Mouse (Mus musculus) 416B (cell line): Measurements from ENCODE around the gene Nphp1.

Source experiments
- DNase-seq: peaks from one replicate; pipeline ENCODE4 v3.0.0; 2011; ENCODE audit warnings: low read depth

Nphp1 gene

GRCm38 (mm10) chr2:127788440-127789116 lies at the start of gene Nphp1:
Nphp1 (minus strand) TSS chr2:127788897.
- DNase-seq: peak; percentile 84

GRCm38 (mm10) chr2:127832833-127833190 lies 44.1 kb upstream of the Nphp1 start:
- peak; percentile 85 for DNase-seq

- no peak for DNase-seq
Measured at GRCm38 (mm10) chr2:127832103-127832832, 43.6 kb upstream of the Nphp1 start.

GRCm38 (mm10) chr2:127831401-127832102 lies 42.9 kb upstream of the Nphp1 start, which contains the start of gene Bub1:
Bub1 (minus strand) TSS chr2:127831865.
- DNase-seq: peak; percentile 92

- DNase-seq: peak; percentile 93
Measured at GRCm38 (mm10) chr2:127791919-127792603, 3.4 kb upstream of the Nphp1 start, which contains the start of gene Mtln. Mtln (minus strand) TSS chr2:127792488.

- DNase-seq: peak; percentile 4
Measured at GRCm38 (mm10) chr2:127789651-127790270, 1.1 kb upstream of the Nphp1 start.

GRCm38 (mm10) chr2:127789138-127789537 lies 441 bp upstream of the Nphp1 start:
- DNase-seq: no peak

GRCm38 (mm10) chr2:127787226-127787625 lies 1.5 kb downstream of the Nphp1 start:
- peak; percentile 6 for DNase-seq

GRCm38 (mm10) chr2:127778451-127778850 lies 10.2 kb downstream of the Nphp1 start:
- DNase-seq: no peak

- no peak for DNase-seq
Measured at GRCm38 (mm10) chr2:127775013-127775412, 13.7 kb downstream of the Nphp1 start.

GRCm38 (mm10) chr2:127774578-127774941 lies 14.1 kb downstream of the Nphp1 start:
- no peak for DNase-seq

- no peak for DNase-seq
Measured at GRCm38 (mm10) chr2:127773938-127774577, 14.6 kb downstream of the Nphp1 start.

- peak; percentile 75 for DNase-seq
Measured at GRCm38 (mm10) chr2:127761587-127761986, 27.1 kb downstream of the Nphp1 start.

GRCm38 (mm10) chr2:127760429-127761000 lies 28.2 kb downstream of the Nphp1 start:
- DNase-seq: peak; percentile 81

GRCm38 (mm10) chr2:127760014-127760413 lies 28.7 kb downstream of the Nphp1 start:
- DNase-seq: peak; percentile 58

- DNase-seq: peak; percentile 46
Measured at GRCm38 (mm10) chr2:127759157-127759880, 29.4 kb downstream of the Nphp1 start.

GRCm38 (mm10) chr2:127757171-127757570 lies 31.5 kb downstream of the Nphp1 start:
- no peak for DNase-seq

- DNase-seq: no peak
Measured at GRCm38 (mm10) chr2:127754113-127754512, 34.6 kb downstream of the Nphp1 start.

GRCm38 (mm10) chr2:127751849-127752610 lies 36.7 kb downstream of the Nphp1 start:
- no peak for DNase-seq
